Comparison of ENCODE assay signal across 18 mouse cellular contexts in the genomic region with DNA sequence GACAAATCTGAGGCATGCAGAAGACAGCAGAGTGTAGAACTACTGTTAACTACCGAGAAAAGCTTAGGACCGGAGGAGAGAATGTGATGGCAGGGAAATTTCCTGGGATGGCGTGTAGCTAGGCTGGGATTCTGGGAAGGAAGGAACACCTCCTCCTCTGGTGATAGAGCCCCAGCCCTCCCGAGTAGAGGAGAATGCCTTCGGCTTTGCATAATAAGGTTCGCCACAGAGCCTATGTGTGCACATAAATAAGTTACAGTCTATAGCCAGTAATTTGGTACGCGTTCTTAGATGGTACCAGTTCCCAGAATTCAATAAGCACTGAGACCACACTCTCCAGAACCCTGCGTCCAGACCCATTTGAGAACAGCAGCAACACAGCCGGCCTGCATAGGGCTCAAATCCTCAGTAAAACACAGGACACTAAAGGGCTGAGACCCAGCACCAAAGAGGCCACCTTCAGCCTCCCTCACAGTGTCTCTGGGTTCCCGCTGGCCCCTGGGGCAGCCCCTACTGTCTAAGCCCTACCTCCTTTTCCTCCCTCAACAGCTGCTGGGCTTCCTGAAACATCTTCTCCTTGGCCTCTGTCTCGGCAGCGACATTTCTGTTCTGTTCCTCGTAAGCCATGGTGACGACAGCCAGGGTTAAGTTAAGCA. TPM values are rescaled to one million over a fixed set of nuclear protein-coding genes. Genes with fewer than 3 reads are reported as not detected.
DNase-seq lines count a peak whose midpoint lies in the region; ATAC-seq and TF ChIP-seq lines count a peak whose summit lies in the region.
"Had no signal": no experiment of that assay in that cellular context is flagged by ENCODE, and none has a peak within 500 bp of the region (broad histone marks: within the 10 kb centered on the region; RNA-seq: fewer than 3 reads in every experiment).

No protein-coding gene starts in this region.

- peaks cover 10% of the 10 kb centered on the region for H3K4me1 ChIP-seq in thymus, adult 2 months (replicated peaks; ENCODE audit: control insufficient read depth, insufficient read depth, low read length)
- H3K4me1 ChIP-seq in forebrain, embryonic 12.5 days, result peaks cover 37% of the 10 kb centered on the region
- no peaks in the 10 kb centered on the region for H3K4me1 ChIP-seq in lung, postnatal 0 days (ENCODE audit: insufficient read depth, low read depth, low read length)
- H3K4me1 ChIP-seq: lung, embryonic 15.5 days had no signal

- no peaks in the 10 kb centered on the region for H3K9me3 ChIP-seq in forebrain, embryonic 12.5 days
- no peaks in the 10 kb centered on the region for H3K9me3 ChIP-seq in lung, postnatal 0 days (ENCODE audit: low read length)
- H3K9me3 ChIP-seq: heart, embryonic 10.5 days; lung, embryonic 15.5 days had no signal

- H3K27me3 ChIP-seq in thymus, adult 2 months (ENCODE audit: control insufficient read depth, insufficient read depth, low read length), result no peaks in the 10 kb centered on the region
- no peaks in the 10 kb centered on the region for H3K27me3 ChIP-seq in forebrain, embryonic 12.5 days
- H3K27me3 ChIP-seq in lung, postnatal 0 days (replicated peaks; ENCODE audit: insufficient read depth, low read length), result no peaks in the 10 kb centered on the region
- H3K27me3 ChIP-seq: lung, embryonic 15.5 days had no signal

- no peak overlapping the region for H3K4me3 ChIP-seq in thymus, adult 2 months (ENCODE audit: control insufficient read depth, insufficient read depth, low read length)
- H3K4me3 ChIP-seq in forebrain, embryonic 12.5 days (replicated peaks), result no peak overlapping the region
- no peak overlapping the region for H3K4me3 ChIP-seq in lung, postnatal 0 days (ENCODE audit: low read depth, low read length)
- H3K4me3 ChIP-seq: erythroblast, embryonic 14.5 days; heart, embryonic 10.5 days; layer of hippocampus, adult 2 months; lung, embryonic 15.5 days had no signal

- TF ChIP-seq EP300 in lung, postnatal 0 days (IDR thresholded peaks at IDR 0.05), result no peak

- TF ChIP-seq POLR2A in thymus, adult 2 months (IDR thresholded peaks at IDR 0.05; ENCODE audit: control insufficient read depth, extremely low read depth, insufficient read depth, low read length, poor library complexity), result no peak

- WGBS in thymus, adult 2 months, result 60% methylated on average over 15 of the region's 15 CpGs
- WGBS in forebrain, embryonic 12.5 days, result 28% methylated on average over 15 of the region's 15 CpGs
- 64% methylated on average over 15 of the region's 15 CpGs for WGBS in lung, postnatal 0 days

- 0 out of 2 replicates have a peak overlapping the region, but pooled peaks have one; percentile 8 for H3K9ac ChIP-seq in forebrain, embryonic 12.5 days
- no peak overlapping the region for H3K9ac ChIP-seq in lung, postnatal 0 days (replicated peaks; ENCODE audit: low read depth)
- H3K9ac ChIP-seq: lung, embryonic 15.5 days had no signal

- no peak for TF ChIP-seq CTCF in thymus, adult 2 months (IDR thresholded peaks at IDR 0.05; ENCODE audit: borderline replicate concordance, control insufficient read depth, extremely low read depth, insufficient read depth, low read length, poor library complexity)
- no peak for TF ChIP-seq CTCF in lung, postnatal 0 days (IDR thresholded peaks at IDR 0.05)

- peak overlapping the region; percentile 36 for H3K4me2 ChIP-seq in forebrain, embryonic 12.5 days
- no peak overlapping the region for H3K4me2 ChIP-seq in lung, postnatal 0 days (replicated peaks; ENCODE audit: low read depth, low read length)
- H3K4me2 ChIP-seq: lung, embryonic 15.5 days had no signal

- no peak overlapping the region for H3K27ac ChIP-seq in thymus, adult 2 months (ENCODE audit: control insufficient read depth, insufficient read depth, low read length)
- H3K27ac ChIP-seq in forebrain, embryonic 12.5 days, result peak overlapping the region; percentile 94
- H3K27ac ChIP-seq in lung, postnatal 0 days (ENCODE audit: low read length), result no peak overlapping the region
- H3K27ac ChIP-seq: heart, embryonic 10.5 days; layer of hippocampus, adult 2 months; lung, embryonic 15.5 days had no signal

- no peaks in the 10 kb centered on the region for H3K36me3 ChIP-seq in thymus, adult 2 months (ENCODE audit: control insufficient read depth, insufficient read depth, low read length)
- H3K36me3 ChIP-seq in forebrain, embryonic 12.5 days (replicated peaks), result no peaks in the 10 kb centered on the region
- no peaks in the 10 kb centered on the region for H3K36me3 ChIP-seq in lung, postnatal 0 days (ENCODE audit: insufficient read depth, low read length)
- H3K36me3 ChIP-seq: heart, embryonic 10.5 days; lung, embryonic 15.5 days had no signal

- ATAC-seq in forebrain, embryonic 12.5 days (ENCODE audit: low FRiP score), result peak; percentile 54
- peak; percentile 67 for ATAC-seq in inflammation-experienced regulatory T-cells, adult 6 months
- ATAC-seq in cerebellum, adult (ENCODE audit: insufficient number of reproducible peaks, low FRiP score, low TSS enrichment), result no peak
- ATAC-seq in lung, postnatal 0 days, result no peak
- ATAC-seq: Patski had no signal

- DNase-seq in thymus, postnatal 0 days (ENCODE audit: low spot score), result peak; percentile 14
- no peak for DNase-seq in thymus, adult 2 months
- DNase-seq in lung, postnatal 0 days (ENCODE audit: low spot score), result no peak
- DNase-seq in kidney, postnatal 14 days, result no peak
- DNase-seq: adrenal gland, adult 2 months; cerebellum, adult 8-10 months; heart, postnatal 4 days; kidney, adult 9 months; right cerebral cortex, postnatal 25 days had no signal

RNA-seq across cellular contexts. Expression of a gene that starts 21.3 kb away (rescaled TPM):
- 0.12 and 0.13 TPM in 2 replicates for polyA plus RNA-seq in thymus, postnatal 0 days (2015; fragmentation: Nextera tagmentation; extraction: Ambion mirVana)
- polyA plus RNA-seq in thymus, adult 2 months (2012; rRNA removed), result 0.04 TPM in 1 of 2 replicates, not detected in the other
- polyA plus RNA-seq in forebrain, embryonic 12.5 days (2016; fragmentation: Nextera tagmentation; extraction: Ambion mirVana), result 0.87 and 0.88 TPM in 2 replicates
- under 1 TPM; 0.58 to 0.79 (median 0.78) TPM for polyA plus RNA-seq in inflammation-experienced regulatory T-cells, adult 6 months (2017; shearing (Covaris generic))
- polyA plus RNA-seq in lung, postnatal 0 days (2015; fragmentation: Nextera tagmentation; extraction: Ambion mirVana), result not detected in 2 replicates
- polyA plus RNA-seq: adrenal gland, adult 2 months; erythroblast, embryonic 14.5 days; liver, adult 2 months; lung, embryonic 15.5 days; Patski had no signal

Comparison
In these comparisons a context has a peak if more than half of its experiments do, and no peak if none do; other contexts are left out.
1. ATAC-seq: peak in forebrain, embryonic 12.5 days (single experiment) and inflammation-experienced regulatory T-cells, adult 6 months (single experiment); none in cerebellum, adult (single experiment) and lung, postnatal 0 days (single experiment).